Comparison of ENCODE assay signal across 10 mouse cellular contexts in the genomic region with DNA sequence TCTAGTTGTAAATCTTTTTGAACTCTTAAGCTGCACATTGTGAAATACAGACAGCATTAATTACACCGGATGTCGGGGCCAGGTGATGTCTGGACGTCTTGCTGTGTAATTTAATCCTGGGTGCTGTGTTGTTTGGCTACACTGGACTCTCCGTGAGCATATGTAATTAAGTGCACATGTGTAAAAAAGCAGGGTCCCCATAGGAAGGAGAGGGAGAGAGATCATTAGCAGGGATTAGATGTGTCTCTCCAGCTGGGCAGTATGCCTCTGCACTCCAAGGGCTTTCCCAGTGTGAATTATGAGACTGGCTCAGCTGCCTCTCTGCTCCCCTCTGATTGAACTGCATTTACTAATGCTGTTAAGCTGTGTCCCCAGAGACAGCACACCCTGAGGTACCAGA.
DNase-seq lines count a peak whose midpoint lies in the region; ATAC-seq and TF ChIP-seq lines count a peak whose summit lies in the region.
"Had no signal": no experiment of that assay in that cellular context is flagged by ENCODE, and none has a peak within 500 bp of the region (broad histone marks: within the 10 kb centered on the region; RNA-seq: fewer than 3 reads in every experiment).

No protein-coding gene starts in this region.

- ATAC-seq in embryonic facial prominence, embryonic 11.5 days (replicated peaks; ENCODE audit: insufficient number of reproducible peaks, low FRiP score, low TSS enrichment, low read depth) = peak; percentile 90
- ATAC-seq in forebrain, embryonic 16.5 days = peak; percentile 26; the same call in 1 of the 2 replicates
- ATAC-seq in limb, embryonic 13.5 days (ENCODE audit: low FRiP score, low read depth) = peak; percentile 24; the same call in 1 of the 2 replicates
- ATAC-seq in neural tube, embryonic 15.5 days (ENCODE audit: low FRiP score) = 0 out of 2 replicates have a peak, but pooled peaks have one; percentile 58

- no peak overlapping the region for H3K9ac ChIP-seq in embryonic facial prominence, embryonic 11.5 days (replicated peaks; ENCODE audit: low read length)
- no peak overlapping the region for H3K9ac ChIP-seq in forebrain, embryonic 16.5 days (replicated peaks; ENCODE audit: low read depth, low read length)
- H3K9ac ChIP-seq in limb, embryonic 13.5 days = no peak overlapping the region
- H3K9ac ChIP-seq in neural tube, embryonic 15.5 days (replicated peaks) = no peak overlapping the region

- 8% methylated on average over 4 of the region's 4 CpGs for WGBS in embryonic facial prominence, embryonic 11.5 days
- WGBS in forebrain, embryonic 16.5 days = 5% methylated on average over 4 of the region's 4 CpGs
- WGBS in limb, embryonic 13.5 days = under 1% methylated on average over 4 of the region's 4 CpGs
- WGBS in neural tube, embryonic 15.5 days = 18% methylated on average over 4 of the region's 4 CpGs
- 89% methylated on average over 4 of the region's 4 CpGs for WGBS in thymus, adult 2 months

- no peaks in the 10 kb centered on the region for H3K9me3 ChIP-seq in embryonic facial prominence, embryonic 11.5 days (replicated peaks; ENCODE audit: control insufficient read depth, low read length)
- H3K9me3 ChIP-seq in forebrain, embryonic 16.5 days (ENCODE audit: control insufficient read depth, low read length) = no peaks in the 10 kb centered on the region
- H3K9me3 ChIP-seq in limb, embryonic 13.5 days = no peaks in the 10 kb centered on the region
- no peaks in the 10 kb centered on the region for H3K9me3 ChIP-seq in neural tube, embryonic 15.5 days (replicated peaks)

- no peak overlapping the region for H3K4me3 ChIP-seq in embryonic facial prominence, embryonic 11.5 days (ENCODE audit: low read depth, low read length)
- no peak overlapping the region for H3K4me3 ChIP-seq in forebrain, embryonic 16.5 days (replicated peaks; ENCODE audit: low read length)
- no peak overlapping the region for H3K4me3 ChIP-seq in limb, embryonic 13.5 days
- no peak overlapping the region for H3K4me3 ChIP-seq in neural tube, embryonic 15.5 days (replicated peaks)
- no peak overlapping the region for H3K4me3 ChIP-seq in thymus, adult 2 months (ENCODE audit: control insufficient read depth, insufficient read depth, low read length)

- no peaks in the 10 kb centered on the region for H3K27me3 ChIP-seq in embryonic facial prominence, embryonic 11.5 days (ENCODE audit: control insufficient read depth, insufficient read depth, low read length)
- H3K27me3 ChIP-seq in forebrain, embryonic 16.5 days (replicated peaks; ENCODE audit: control insufficient read depth, insufficient read depth, low read length) = no peaks in the 10 kb centered on the region
- H3K27me3 ChIP-seq in limb, embryonic 13.5 days = no peaks in the 10 kb centered on the region
- no peaks in the 10 kb centered on the region for H3K27me3 ChIP-seq in neural tube, embryonic 15.5 days (replicated peaks)
- no peaks in the 10 kb centered on the region for H3K27me3 ChIP-seq in thymus, adult 2 months (ENCODE audit: control insufficient read depth, insufficient read depth, low read length)

- no peak for TF ChIP-seq POLR2A in thymus, adult 2 months (IDR thresholded peaks at IDR 0.05; ENCODE audit: control insufficient read depth, extremely low read depth, insufficient read depth, low read length, poor library complexity)

- H3K4me1 ChIP-seq in embryonic facial prominence, embryonic 11.5 days (ENCODE audit: control insufficient read depth, insufficient read depth, low read length) = no peaks in the 10 kb centered on the region
- H3K4me1 ChIP-seq in forebrain, embryonic 16.5 days (replicated peaks; ENCODE audit: control insufficient read depth, insufficient read depth, low read length) = peaks cover 7% of the 10 kb centered on the region; the same call in 1 of the 2 replicates
- peaks cover 20% of the 10 kb centered on the region for H3K4me1 ChIP-seq in limb, embryonic 13.5 days
- peaks cover 44% of the 10 kb centered on the region for H3K4me1 ChIP-seq in neural tube, embryonic 15.5 days
- no peaks in the 10 kb centered on the region for H3K4me1 ChIP-seq in thymus, adult 2 months (replicated peaks; ENCODE audit: control insufficient read depth, insufficient read depth, low read length)

- no peaks in the 10 kb centered on the region for H3K36me3 ChIP-seq in embryonic facial prominence, embryonic 11.5 days (replicated peaks; ENCODE audit: control insufficient read depth, insufficient read depth, low read depth, low read length)
- no peaks in the 10 kb centered on the region for H3K36me3 ChIP-seq in forebrain, embryonic 16.5 days (ENCODE audit: control insufficient read depth, insufficient read depth)
- no peaks in the 10 kb centered on the region for H3K36me3 ChIP-seq in limb, embryonic 13.5 days
- no peaks in the 10 kb centered on the region for H3K36me3 ChIP-seq in neural tube, embryonic 15.5 days
- H3K36me3 ChIP-seq in thymus, adult 2 months (ENCODE audit: control insufficient read depth, insufficient read depth, low read length) = no peaks in the 10 kb centered on the region

- no peak overlapping the region for H3K27ac ChIP-seq in embryonic facial prominence, embryonic 11.5 days (replicated peaks; ENCODE audit: low read depth, low read length)
- H3K27ac ChIP-seq in forebrain, embryonic 16.5 days (ENCODE audit: low read length) = no peak overlapping the region
- no peak overlapping the region for H3K27ac ChIP-seq in limb, embryonic 13.5 days
- H3K27ac ChIP-seq in neural tube, embryonic 15.5 days (replicated peaks) = peak overlapping the region; percentile 41; the same call in 1 of the 2 replicates
- H3K27ac ChIP-seq in thymus, adult 2 months (ENCODE audit: control insufficient read depth, insufficient read depth, low read length) = no peak overlapping the region

- TF ChIP-seq CTCF in thymus, adult 2 months (IDR thresholded peaks at IDR 0.05; ENCODE audit: borderline replicate concordance, control insufficient read depth, extremely low read depth, insufficient read depth, low read length, poor library complexity) = no peak

- peak; percentile 73 for DNase-seq in embryonic facial prominence, embryonic 11.5 days (ENCODE audit: low spot score)
- DNase-seq in urinary bladder, postnatal 36 days (ENCODE audit: low spot score in 2 of 2) = no peak
- DNase-seq in layer of hippocampus, adult 9-11 months = no peak
- DNase-seq in thymus, adult 2 months = no peak
- DNase-seq: cerebellum, adult 11 months; heart, adult 11 months; right cerebral cortex, postnatal 4 days had no signal

- no peak overlapping the region for H3K4me2 ChIP-seq in embryonic facial prominence, embryonic 11.5 days (ENCODE audit: low read depth, low read length)
- no peak overlapping the region for H3K4me2 ChIP-seq in forebrain, embryonic 16.5 days (ENCODE audit: low read length)
- no peak overlapping the region for H3K4me2 ChIP-seq in limb, embryonic 13.5 days (replicated peaks)
- no peak overlapping the region for H3K4me2 ChIP-seq in neural tube, embryonic 15.5 days

Comparison
In these comparisons a context has a peak if more than half of its experiments do, and no peak if none do; other contexts are left out.
1. ATAC-seq: peak in every context shown above with its lines; median percentile 90 in embryonic facial prominence, embryonic 11.5 days; 58 in neural tube, embryonic 15.5 days; 26 in forebrain, embryonic 16.5 days; 24 in limb, embryonic 13.5 days.